Mouse (Mus musculus): ENCODE data around the gene Psg17. TPM values are rescaled to one million over a fixed set of nuclear protein-coding genes. Genes with fewer than 3 reads are reported as not detected.
"Not testable (repeated sequence)": the region's sequence is repeated elsewhere in the genome, so short reads cannot be mapped to it uniquely, and the experiment has no call there.

Psg17 gene
- total and polyA plus RNA-seq, 3 experiments: not detected

DNA sequence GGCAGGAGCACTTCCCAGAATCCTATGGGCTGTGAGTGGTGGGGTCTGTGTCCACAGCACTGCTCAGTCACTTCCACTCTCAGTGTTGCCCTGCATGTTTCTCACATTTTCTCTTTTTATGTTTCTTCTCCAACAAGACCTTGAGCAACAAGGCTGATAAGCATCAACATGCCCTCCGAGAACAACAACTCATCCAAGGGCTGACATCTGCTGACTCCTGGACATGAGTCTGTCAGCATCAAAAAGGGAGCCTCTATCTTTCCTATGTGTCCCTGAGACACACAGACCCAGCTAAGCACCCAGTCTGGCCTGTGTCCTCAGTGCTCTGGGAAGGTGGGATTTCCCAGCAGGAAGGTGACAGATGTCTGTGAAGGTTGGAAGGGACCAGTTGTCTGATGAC lies 23.0 kb downstream of the Psg17 start, which contains the start of gene Psg19:
Gene Psg19 (minus strand): TSS at position 101 of the 400 bp plus-strand sequence.
- no peak within 1 kb of the TSS for H3K9ac ChIP-seq (ENCODE audit: control insufficient read depth, low read depth, low read length, poor library complexity, severe bottlenecking)
- no peaks in the 10 kb centered on the region for H3K9me3 ChIP-seq (replicated peaks; ENCODE audit: insufficient read depth, low read length)
- peaks cover 0 to 4% of the 10 kb centered on the region in 2 experiments for H3K4me1 ChIP-seq (ENCODE audit: control insufficient read depth in 1 of 2, insufficient read depth in 2 of 2, low read length in 2 of 2)
- H3K4me3 ChIP-seq (ENCODE audit: control insufficient read depth in 1 of 2, insufficient read depth in 1 of 2, low read depth in 2 of 2, low read length in 2 of 2): no peak within 1 kb of the TSS
- no peak within 1 kb of the TSS for H3K27ac ChIP-seq (ENCODE audit: control insufficient read depth, low read depth, low read length)
- no peaks in the 10 kb centered on the region for H3K79me2 ChIP-seq (ENCODE audit: control insufficient read depth, insufficient read depth, low read length, poor library complexity)
- H3K27me3 ChIP-seq (ENCODE audit: control insufficient read depth in 1 of 2, insufficient read depth in 2 of 2, low read length in 2 of 2): 0 out of 4 replicates have a peak, but pooled peaks cover 0 to 1% of the 10 kb centered on the region in 2 experiments
- no peaks in the 10 kb centered on the region for H3K36me3 ChIP-seq (ENCODE audit: control insufficient read depth in 1 of 2, insufficient read depth in 2 of 2, low read length in 2 of 2)
- TF ChIP-seq USF2 (IDR thresholded peaks at IDR 0.05; ENCODE audit: borderline replicate concordance in 1 of 2, insufficient read depth in 1 of 2, low read depth in 1 of 2, low read length in 2 of 2) (no peak), RCOR1 (IDR thresholded peaks at IDR 0.05; ENCODE audit: low read depth, low read length) (no peak), TCF12 (IDR thresholded peaks at IDR 0.05; ENCODE audit: low read depth, low read length) (no peak), RAD21 (IDR thresholded peaks at IDR 0.05; ENCODE audit: low read depth, low read length) (no peak), MAX (IDR thresholded peaks at IDR 0.05; ENCODE audit: low read length) (no peak), UBTF (IDR thresholded peaks at IDR 0.05; ENCODE audit: borderline replicate concordance, insufficient read depth, low read depth, low read length) (no peak), KAT2A (conservative IDR thresholded peaks at IDR 0.05; ENCODE audit: low read depth, low read length) (no peak), SMC3 (IDR thresholded peaks at IDR 0.05; ENCODE audit: low read depth, low read length) (no peak), POLR2AphosphoS2 (IDR thresholded peaks at IDR 0.05; ENCODE audit: low read length) (no peak), ZNF384 (IDR thresholded peaks at IDR 0.05; ENCODE audit: low read depth, low read length) (no peak), USF1 (IDR thresholded peaks at IDR 0.05; ENCODE audit: low read depth, low read length) (no peak), MYC (IDR thresholded peaks at IDR 0.05; ENCODE audit: low read depth, low read length) (no peak), TAL1 (IDR thresholded peaks at IDR 0.05; ENCODE audit: low read length) (no peak), GABPA (IDR thresholded peaks at IDR 0.05; ENCODE audit: low read depth, low read length) (no peak), NELFE (IDR thresholded peaks at IDR 0.05; ENCODE audit: low read depth, low read length) (no peak), ZC3H11A (IDR thresholded peaks at IDR 0.05; ENCODE audit: low read depth, low read length) (no peak), POLR2AphosphoS5 (IDR thresholded peaks at IDR 0.05; ENCODE audit: borderline replicate concordance, low read depth, low read length) (no peak), CTCF (IDR thresholded peaks at IDR 0.05 in 2 of 3, conservative IDR thresholded peaks at IDR 0.05 in 1 of 3; ENCODE audit: control insufficient read depth in 1 of 3, insufficient read depth in 1 of 3, low read depth in 2 of 3, low read length in 3 of 3, poor library complexity in 1 of 3, severe bottlenecking in 1 of 3) (no peak)
- no peak for DNase-seq (ENCODE audit: low read depth, low spot score)

GRCm38 (mm10) chr7:18790671-18791070 lies 30.7 kb downstream of the Psg17 start:
- not testable (repeated sequence) for H3K9me3 ChIP-seq (replicated peaks; ENCODE audit: insufficient read depth, low read length); H3K9ac ChIP-seq (ENCODE audit: control insufficient read depth, low read depth, low read length, poor library complexity, severe bottlenecking); H3K4me3 ChIP-seq (ENCODE audit: control insufficient read depth in 1 of 2, insufficient read depth in 1 of 2, low read depth in 2 of 2, low read length in 2 of 2); H3K36me3 ChIP-seq (ENCODE audit: control insufficient read depth in 1 of 2, insufficient read depth in 2 of 2, low read length in 2 of 2); DNase-seq (ENCODE audit: low read depth, low spot score); H3K27ac ChIP-seq (ENCODE audit: control insufficient read depth, low read depth, low read length); H3K79me2 ChIP-seq (ENCODE audit: control insufficient read depth, insufficient read depth, low read length, poor library complexity); H3K27me3 ChIP-seq (ENCODE audit: control insufficient read depth in 1 of 2, insufficient read depth in 2 of 2, low read length in 2 of 2); H3K4me1 ChIP-seq (ENCODE audit: control insufficient read depth in 1 of 2, insufficient read depth in 2 of 2, low read length in 2 of 2)

Measured in MEL (cell line).